Mouse (Mus musculus) limb, embryonic 11.5 days (tissue): ENCODE results near the gene Fkbp4. TPM values are rescaled to one million over a fixed set of nuclear protein-coding genes. Genes with fewer than 3 reads are reported as not detected.

Experiments
- ATAC-seq: fragments of 200-750 bp; cut with Nextera tagmentation; 2 replicates; pipeline ENCODE4 v1.8.0; 2017; ENCODE audit warnings: low read depth; ENCODE audit not compliant: insufficient number of reproducible peaks, low FRiP score, low TSS enrichment
- DNase-seq: peaks from one replicate; pipeline ENCODE4 v3.0.0-alpha.2; 2015; ENCODE audit warnings: low spot score
- H3K27ac ChIP-seq: fragments of 300-500 bp; sonication (generic); replicated peaks from 2 replicates; pipeline ENCODE4 v1.5.1; 2014; ENCODE audit warnings: low read depth, mild to moderate bottlenecking, low read length
- H3K27me3 ChIP-seq: fragments of 300-500 bp; sonication (generic); 2 replicates; pipeline ENCODE4 v1.6.1; 2014; ENCODE audit warnings: mild to moderate bottlenecking, low read length, mixed read lengths; ENCODE audit not compliant: control insufficient read depth, insufficient read depth
- H3K36me3 ChIP-seq: fragments of 300-500 bp; sonication (generic); 2 replicates; pipeline ENCODE4 v1.6.1; 2014; ENCODE audit warnings: mild to moderate bottlenecking, low read length, moderate library complexity, mixed read lengths; ENCODE audit not compliant: control insufficient read depth, insufficient read depth
- H3K4me1 ChIP-seq: fragments of 300-500 bp; sonication (generic); 2 replicates; pipeline ENCODE4 v1.6.1; 2014; ENCODE audit warnings: low read length, mixed read lengths; ENCODE audit not compliant: control insufficient read depth, insufficient read depth
- H3K4me2 ChIP-seq: fragments of 300-500 bp; sonication (generic); 2 replicates; pipeline ENCODE4 v1.6.1; 2014; ENCODE audit warnings: low read depth, mild to moderate bottlenecking, moderate library complexity; ENCODE audit not compliant: severe bottlenecking
- H3K4me3 ChIP-seq: fragments of 300-500 bp; sonication (generic); 2 replicates; pipeline ENCODE4 v1.5.1; 2014; ENCODE audit warnings: low read depth, low read length
- H3K9ac ChIP-seq: fragments of 300-500 bp; sonication (generic); 2 replicates; pipeline ENCODE4 v1.6.1; 2014; ENCODE audit warnings: mild to moderate bottlenecking, low read length
- H3K9me3 ChIP-seq: fragments of 300-500 bp; sonication (generic); 2 replicates; pipeline ENCODE4 v1.6.1; 2016; ENCODE audit warnings: low read length; ENCODE audit not compliant: control insufficient read depth
- WGBS: fragments of 180-500 bp; shearing (Covaris S2); extraction: QIAGEN DNeasy Blood & Tissue Kit; methylation state at CpG from one replicate; pipeline ENCODE4 v1.1.7; 2014; 5-methylcytosine and 5-hydroxymethylcytosine counted together
- polyA plus RNA-seq: library from polyadenylated mRNA; unstranded; fragments of >200 nt; fragmentation: Nextera tagmentation; extraction: Ambion mirVana; gene quantifications from 2 replicates; pipeline ENCODE4 v1.2.1, GENCODE M21; 2014

Gene Fkbp4
- polyA plus RNA-seq, 1 experiment from 2014 or later, result 671 TPM

DNA sequence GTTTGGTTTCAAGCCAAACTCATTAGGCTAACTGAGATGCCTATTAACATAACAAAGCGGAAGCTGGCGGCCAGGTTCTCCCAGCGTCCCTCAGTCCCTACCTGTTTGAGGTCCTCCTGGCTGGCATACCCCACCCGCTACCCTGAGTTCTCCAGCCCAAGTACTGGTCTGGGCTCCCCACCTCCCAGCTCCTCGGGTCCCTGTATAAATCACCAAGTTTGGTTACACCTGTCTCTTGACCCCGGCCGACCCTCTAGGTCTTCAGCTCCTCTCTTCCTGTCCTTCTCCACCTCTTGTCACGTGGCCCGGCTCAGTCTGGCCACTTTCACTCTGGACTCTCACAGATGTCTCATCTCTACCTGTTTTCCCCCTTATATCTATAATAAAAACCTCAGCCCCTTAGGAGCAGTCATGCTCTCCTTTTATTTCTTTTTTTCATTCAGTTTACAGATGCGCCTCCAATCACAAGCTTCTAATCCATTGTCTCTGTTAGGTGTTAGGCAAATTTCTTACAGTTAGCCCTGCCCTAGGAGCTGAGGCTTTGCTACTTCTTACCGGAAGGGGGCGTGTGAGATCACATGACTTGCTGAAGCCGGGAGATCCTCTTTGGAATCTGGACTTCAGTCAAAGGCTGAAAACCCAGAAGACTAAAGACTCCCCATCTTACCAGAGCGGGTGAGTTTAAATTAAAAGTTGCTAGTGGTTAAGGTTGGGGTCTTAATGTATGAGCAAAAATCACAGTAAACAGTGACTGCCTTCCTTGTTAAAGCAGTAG lies 7.5 kb upstream of the Fkbp4 start:
- H3K4me3 ChIP-seq, result no peak overlapping the region
- 0 out of 2 replicates have a peak, but pooled peaks have one; percentile 52 for ATAC-seq
- DNase-seq, result peak; percentile 47
- WGBS, result 14% methylated on average over 14 of the region's 14 CpGs
- H3K9me3 ChIP-seq, result no peaks in the 10 kb centered on the region
- no peak overlapping the region for H3K9ac ChIP-seq
- H3K27me3 ChIP-seq, result no peaks in the 10 kb centered on the region
- no peak overlapping the region for H3K4me2 ChIP-seq
- H3K4me1 ChIP-seq, result no peaks in the 10 kb centered on the region
- no peak overlapping the region for H3K27ac ChIP-seq
- no peaks in the 10 kb centered on the region for H3K36me3 ChIP-seq

DNA sequence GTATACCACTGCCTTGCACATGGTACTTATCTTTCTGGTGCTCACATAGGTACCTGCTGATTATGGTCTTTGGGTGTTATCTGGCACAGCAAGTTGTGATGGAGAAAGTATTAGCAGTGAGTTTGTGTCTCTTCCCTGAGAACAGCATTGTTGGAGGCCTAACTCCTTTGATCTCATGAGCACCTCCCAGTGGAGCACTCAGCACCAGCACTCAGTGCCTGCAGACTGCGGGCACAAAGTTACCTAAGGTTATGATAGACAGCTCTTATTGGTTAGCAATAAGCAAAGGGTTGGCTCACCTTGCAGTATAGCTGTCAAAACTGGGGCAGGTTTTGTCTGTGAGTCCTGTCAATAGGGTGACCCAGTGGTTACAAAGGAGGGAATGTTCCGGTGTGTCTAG lies 1.8 kb upstream of the Fkbp4 start:
- H3K27ac ChIP-seq, result no peak overlapping the region
- 92% methylated on average over 2 of the region's 2 CpGs for WGBS
- no peaks in the 10 kb centered on the region for H3K27me3 ChIP-seq
- DNase-seq (no peak), ATAC-seq (no peak)
- peaks cover 9% of the 10 kb centered on the region; the same call in 1 of the 2 replicates for H3K36me3 ChIP-seq
- H3K4me2 ChIP-seq, result no peak overlapping the region
- H3K9ac ChIP-seq, result no peak overlapping the region
- H3K4me3 ChIP-seq, result no peak overlapping the region
- H3K9me3 ChIP-seq, result no peaks in the 10 kb centered on the region
- H3K4me1 ChIP-seq, result peaks cover 5% of the 10 kb centered on the region

DNA sequence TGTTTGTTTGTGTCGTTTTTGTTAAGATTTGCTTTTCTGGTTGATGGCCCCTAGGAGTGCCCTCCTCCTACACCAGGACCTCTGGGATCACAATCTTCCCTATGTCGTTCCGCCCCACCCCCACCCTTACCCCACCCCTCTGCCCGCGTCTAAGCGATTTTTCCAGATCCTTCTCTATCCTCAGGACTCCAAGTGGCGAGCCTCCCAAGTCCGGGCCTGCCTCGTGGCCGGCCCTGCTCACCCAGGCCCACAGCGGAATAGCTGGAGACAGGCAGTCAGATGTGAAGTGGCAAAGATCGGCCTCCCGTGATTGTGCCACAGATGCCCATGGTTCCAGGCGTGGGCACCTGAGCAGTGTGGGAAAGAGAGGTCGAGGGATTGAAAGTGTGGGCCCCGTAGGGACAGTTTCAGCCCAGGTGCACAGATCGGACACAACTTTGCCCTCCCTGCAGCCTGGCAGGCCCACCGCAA lies 429 bp upstream of the Fkbp4 start:
- H3K27ac ChIP-seq, result peak overlapping the region; percentile 87
- H3K4me1 ChIP-seq, result peaks cover 5% of the 10 kb centered on the region
- H3K27me3 ChIP-seq, result no peaks in the 10 kb centered on the region
- H3K9ac ChIP-seq, result peak overlapping the region; percentile 47
- H3K9me3 ChIP-seq, result no peaks in the 10 kb centered on the region
- ATAC-seq (peak; percentile 70), DNase-seq (peak; percentile 62)
- peaks cover 18% of the 10 kb centered on the region; the same call in 1 of the 2 replicates for H3K36me3 ChIP-seq
- H3K4me2 ChIP-seq, result peak overlapping the region; percentile 51
- peak overlapping the region; percentile 98 for H3K4me3 ChIP-seq
- WGBS, result 31% methylated on average over 18 of the region's 18 CpGs

DNA sequence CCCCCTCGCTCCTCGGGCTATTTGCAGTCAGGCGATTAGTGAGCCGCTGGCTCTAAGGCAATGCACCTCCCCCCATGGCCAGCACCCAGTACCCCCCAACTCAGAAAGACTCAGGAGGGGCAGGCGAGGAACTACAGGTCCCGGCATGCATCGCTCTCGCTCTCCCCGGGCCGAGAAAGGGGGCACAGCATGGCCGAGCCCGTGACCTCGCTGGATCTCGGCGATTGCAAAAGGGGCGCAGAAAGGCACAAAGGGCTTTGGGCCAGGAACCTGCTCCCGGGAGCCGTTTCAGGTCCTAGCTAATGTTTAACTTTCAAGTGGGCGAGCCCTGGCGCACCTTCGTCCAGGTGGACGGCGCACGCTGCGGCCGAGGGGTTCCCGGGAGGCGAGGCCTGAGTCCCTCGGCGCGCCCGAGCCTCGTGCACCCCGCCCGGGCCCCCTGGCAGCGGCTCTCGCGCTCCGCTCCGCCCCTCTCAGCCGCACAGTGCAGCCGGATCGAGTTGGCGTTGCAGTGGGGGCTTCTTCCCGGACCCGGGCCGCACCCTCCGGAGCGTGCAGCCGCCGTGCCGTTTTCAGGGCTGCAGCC lies 653 bp downstream of the Fkbp4 start:
- no peaks in the 10 kb centered on the region for H3K27me3 ChIP-seq
- ATAC-seq, result peak; percentile 65
- H3K9me3 ChIP-seq, result no peaks in the 10 kb centered on the region
- peak overlapping the region; percentile 51 for H3K4me2 ChIP-seq
- peak overlapping the region; percentile 87 for H3K27ac ChIP-seq
- peaks cover 28% of the 10 kb centered on the region; the same call in 1 of the 2 replicates for H3K36me3 ChIP-seq
- WGBS, result 1% methylated on average over 47 of the region's 52 CpGs
- H3K9ac ChIP-seq, result peak overlapping the region; percentile 98
- peak overlapping the region; percentile 98 for H3K4me3 ChIP-seq
- peak; percentile 83 for DNase-seq
- H3K4me1 ChIP-seq, result peaks cover 5% of the 10 kb centered on the region

DNA sequence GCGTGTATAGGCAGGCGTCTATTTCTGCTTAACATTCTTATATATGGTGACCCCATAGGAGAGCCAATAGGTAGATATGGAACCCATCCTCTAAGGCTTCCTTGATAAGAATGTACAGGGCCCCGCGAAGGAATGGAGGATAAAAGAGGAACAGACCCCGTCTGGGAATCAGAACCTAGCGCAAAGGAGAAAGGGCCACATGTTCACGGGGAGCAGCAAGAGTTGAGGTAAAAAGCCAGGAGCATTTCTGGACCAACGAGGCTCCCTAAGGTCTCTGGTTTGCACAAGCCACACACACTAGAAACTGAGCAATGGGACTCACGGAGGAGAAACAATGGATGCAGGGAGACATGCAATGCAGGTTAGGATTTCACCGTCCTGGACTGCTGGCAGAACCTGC lies 1.2 kb downstream of the Fkbp4 start:
- peak overlapping the region; percentile 87; the same call in 1 of the 2 replicates for H3K27ac ChIP-seq
- H3K27me3 ChIP-seq, result no peaks in the 10 kb centered on the region
- peaks cover 5% of the 10 kb centered on the region for H3K4me1 ChIP-seq
- peaks cover 32% of the 10 kb centered on the region for H3K36me3 ChIP-seq
- WGBS, result 4% methylated on average over 10 of the region's 10 CpGs
- peak overlapping the region; percentile 51 for H3K4me2 ChIP-seq
- H3K9me3 ChIP-seq, result no peaks in the 10 kb centered on the region
- peak overlapping the region; percentile 98 for H3K4me3 ChIP-seq
- ATAC-seq (no peak; the same call in 1 of the 2 replicates), DNase-seq (no peak)
- peak overlapping the region; percentile 98 for H3K9ac ChIP-seq

DNA sequence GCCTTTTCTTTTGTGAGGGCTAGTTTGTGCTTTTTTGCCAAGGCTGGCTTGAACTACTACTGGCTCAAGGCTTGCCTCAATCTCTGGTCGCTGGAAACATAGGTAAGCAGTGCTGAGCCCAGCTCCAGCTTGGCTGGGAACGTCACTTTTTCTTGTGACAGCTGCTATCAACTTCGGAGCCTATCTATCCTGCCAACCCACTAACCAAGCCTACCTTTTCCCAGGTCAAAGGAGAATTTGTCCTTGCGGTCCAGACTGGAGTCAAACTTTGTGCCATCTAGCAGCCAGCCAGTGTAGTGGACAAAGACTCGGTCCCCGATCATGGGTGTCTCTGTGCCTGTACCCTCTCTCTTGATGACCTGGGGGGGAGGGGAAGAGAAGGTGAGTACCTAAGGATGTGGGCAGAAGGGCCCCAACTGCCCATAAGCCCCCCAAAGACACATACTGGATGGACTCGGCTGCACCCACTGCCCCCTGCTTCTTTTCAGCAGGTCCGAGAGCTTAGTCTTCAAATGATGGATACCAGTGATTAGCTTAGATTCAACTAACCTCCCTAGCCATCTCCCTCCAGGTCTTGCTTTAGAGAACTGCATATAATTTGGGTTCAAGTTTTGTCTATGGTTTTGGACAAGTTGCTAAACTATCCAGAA lies 2.0 kb downstream of the Fkbp4 start:
- ATAC-seq (no peak), DNase-seq (no peak)
- peak overlapping the region; percentile 98 for H3K4me3 ChIP-seq
- peak overlapping the region; percentile 98 for H3K9ac ChIP-seq
- H3K27me3 ChIP-seq, result no peaks in the 10 kb centered on the region
- peaks cover 5% of the 10 kb centered on the region for H3K4me1 ChIP-seq
- no peak overlapping the region for H3K27ac ChIP-seq
- H3K36me3 ChIP-seq, result peaks cover 40% of the 10 kb centered on the region
- WGBS, result 94% methylated on average over 8 of the region's 8 CpGs
- H3K9me3 ChIP-seq, result no peaks in the 10 kb centered on the region
- peak overlapping the region; percentile 51 for H3K4me2 ChIP-seq

DNA sequence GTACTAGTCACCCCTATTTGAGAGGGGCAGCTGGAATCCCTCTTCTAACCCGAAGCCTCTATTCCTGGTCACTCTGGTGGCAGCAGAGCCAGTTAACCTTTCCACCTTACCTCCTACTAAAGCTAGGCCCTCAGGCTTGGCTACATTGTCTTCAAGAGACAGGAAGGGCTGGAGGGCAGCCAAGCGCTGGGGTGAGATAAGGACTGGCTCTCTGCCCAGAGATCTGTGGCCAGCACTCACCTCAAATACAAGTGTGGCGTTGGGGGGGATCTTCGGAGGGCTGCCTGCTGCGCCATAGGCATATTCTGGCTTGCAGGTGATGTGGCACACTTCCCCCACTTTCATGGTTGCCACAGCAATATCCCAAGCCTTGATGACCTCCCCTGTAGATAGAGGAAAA lies 3.0 kb downstream of the Fkbp4 start:
- Histone ChIP-seq H3K27ac (no peak overlapping the region), H3K9ac (no peak overlapping the region), H3K9me3 (no peaks in the 10 kb centered on the region), H3K4me1 (peaks cover 5% of the 10 kb centered on the region), H3K27me3 (no peaks in the 10 kb centered on the region), H3K4me2 (no peak overlapping the region), H3K4me3 (no peak overlapping the region), H3K36me3 (peaks cover 47% of the 10 kb centered on the region)
- no peak for ATAC-seq
- no peak for DNase-seq
- WGBS, result 97% methylated on average over 5 of the region's 5 CpGs

DNA sequence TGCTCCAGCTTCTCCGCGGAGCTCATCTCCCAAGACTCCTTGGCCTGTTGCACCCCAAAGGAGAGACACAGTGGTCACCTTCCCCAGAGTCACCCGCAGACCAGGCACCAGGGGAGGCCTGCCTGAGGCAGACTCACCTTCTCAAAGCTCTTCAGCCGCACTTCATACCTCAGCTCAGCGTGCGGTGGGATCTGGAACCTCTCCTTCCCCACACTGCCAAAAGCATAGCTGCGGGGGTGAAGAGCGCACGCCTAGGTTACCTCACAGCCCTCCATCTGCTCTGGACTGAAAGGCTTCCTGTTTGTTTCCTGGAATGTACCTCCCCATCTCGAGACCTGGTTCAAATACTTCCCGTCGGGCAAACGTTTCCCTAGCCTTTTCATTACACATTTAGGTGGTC lies 4.9 kb downstream of the Fkbp4 start:
- ATAC-seq, result no peak
- Histone ChIP-seq H3K36me3 (peaks cover 58% of the 10 kb centered on the region), H3K4me2 (no peak overlapping the region), H3K9ac (no peak overlapping the region), H3K4me1 (peaks cover 2% of the 10 kb centered on the region; the same call in 1 of the 2 replicates), H3K4me3 (no peak overlapping the region), H3K9me3 (no peaks in the 10 kb centered on the region), H3K27ac (no peak overlapping the region), H3K27me3 (no peaks in the 10 kb centered on the region)
- WGBS, result 95% methylated on average over 13 of the region's 13 CpGs
- DNase-seq, result no peak
